Mouse (Mus musculus): ENCODE data around the gene Terb2. TPM values are rescaled to one million over a fixed set of nuclear protein-coding genes. Genes with fewer than 3 reads are reported as not detected.
"Not testable (repeated sequence)": the region's sequence is repeated elsewhere in the genome, so short reads cannot be mapped to it uniquely, and the experiment has no call there.

The Terb2 gene
- polyA plus RNA-seq, 1 experiment from 2014 or later: not detected

- WGBS: 61% methylated on average over 3 of the region's 3 CpGs
- Histone ChIP-seq H3K4me3 (no peak overlapping the region), H3K27ac (no peak overlapping the region), H3K9me3 (no peaks in the 10 kb centered on the region), H3K9ac (no peak overlapping the region), H3K4me1 (no peaks in the 10 kb centered on the region), H3K36me3 (no peaks in the 10 kb centered on the region), H3K4me2 (replicated peaks) (no peak overlapping the region), H3K27me3 (no peaks in the 10 kb centered on the region)
- no peak for ATAC-seq (ENCODE audit: insufficient number of reproducible peaks, insufficient read depth, low FRiP score, low TSS enrichment)
Measured at GRCm38 (mm10) chr2:122210534-122211228, 24.6 kb downstream of the Terb2 start.

- not testable (repeated sequence) for H3K4me2 ChIP-seq (replicated peaks); H3K9ac ChIP-seq; H3K27me3 ChIP-seq; H3K4me3 ChIP-seq; H3K36me3 ChIP-seq; H3K4me1 ChIP-seq; H3K9me3 ChIP-seq; H3K27ac ChIP-seq; ATAC-seq (ENCODE audit: insufficient number of reproducible peaks, insufficient read depth, low FRiP score, low TSS enrichment)
- 86% methylated on average over 4 of the region's 4 CpGs for WGBS
Measured at GRCm38 (mm10) chr2:122217075-122217474, 31.0 kb downstream of the Terb2 start.

GRCm38 (mm10) chr2:122218234-122218633 lies 32.2 kb downstream of the Terb2 start:
- Histone ChIP-seq H3K36me3 (no peaks in the 10 kb centered on the region), H3K9me3 (no peaks in the 10 kb centered on the region), H3K9ac (no peak overlapping the region), H3K27ac (no peak overlapping the region), H3K4me1 (no peaks in the 10 kb centered on the region), H3K4me2 (replicated peaks) (no peak overlapping the region), H3K4me3 (no peak overlapping the region), H3K27me3 (no peaks in the 10 kb centered on the region)
- ATAC-seq (ENCODE audit: insufficient number of reproducible peaks, insufficient read depth, low FRiP score, low TSS enrichment): no peak
- 75% methylated on average over 2 of the region's 2 CpGs for WGBS

- no peak overlapping the region for H3K9ac ChIP-seq
- H3K27me3 ChIP-seq: no peaks in the 10 kb centered on the region
- WGBS: 77% methylated on average over 4 of the region's 4 CpGs
- no peaks in the 10 kb centered on the region for H3K4me1 ChIP-seq
- H3K4me2 ChIP-seq (replicated peaks): no peak overlapping the region
- H3K27ac ChIP-seq: no peak overlapping the region
- H3K36me3 ChIP-seq: no peaks in the 10 kb centered on the region
- H3K9me3 ChIP-seq: no peaks in the 10 kb centered on the region
- no peak for ATAC-seq (ENCODE audit: insufficient number of reproducible peaks, insufficient read depth, low FRiP score, low TSS enrichment)
- no peak overlapping the region for H3K4me3 ChIP-seq
Measured at GRCm38 (mm10) chr2:122221378-122221777, 35.3 kb downstream of the Terb2 start.

- Histone ChIP-seq H3K27ac (no peak overlapping the region), H3K36me3 (no peaks in the 10 kb centered on the region), H3K9ac (no peak overlapping the region), H3K4me1 (no peaks in the 10 kb centered on the region), H3K4me3 (no peak overlapping the region), H3K27me3 (no peaks in the 10 kb centered on the region), H3K4me2 (replicated peaks) (no peak overlapping the region), H3K9me3 (no peaks in the 10 kb centered on the region)
- 53% methylated on average over 5 of the region's 5 CpGs for WGBS
- no peak for ATAC-seq (ENCODE audit: insufficient number of reproducible peaks, insufficient read depth, low FRiP score, low TSS enrichment)
Measured at GRCm38 (mm10) chr2:122221798-122222197, 35.7 kb downstream of the Terb2 start.

- no peak for ATAC-seq (ENCODE audit: insufficient number of reproducible peaks, insufficient read depth, low FRiP score, low TSS enrichment)
- H3K9me3 ChIP-seq: no peaks in the 10 kb centered on the region
- no peaks in the 10 kb centered on the region for H3K36me3 ChIP-seq
- no peaks in the 10 kb centered on the region for H3K27me3 ChIP-seq
- H3K9ac ChIP-seq: no peak overlapping the region
- H3K4me1 ChIP-seq: no peaks in the 10 kb centered on the region
- H3K4me2 ChIP-seq (replicated peaks): no peak overlapping the region
- no peak overlapping the region for H3K4me3 ChIP-seq
- H3K27ac ChIP-seq: no peak overlapping the region
- 87% methylated on average over 5 of the region's 5 CpGs for WGBS
Measured at GRCm38 (mm10) chr2:122222272-122222671, 36.2 kb downstream of the Terb2 start.

- Histone ChIP-seq H3K9ac (no peak overlapping the region), H3K27ac (no peak overlapping the region), H3K4me3 (no peak overlapping the region), H3K36me3 (no peaks in the 10 kb centered on the region), H3K4me2 (replicated peaks) (no peak overlapping the region), H3K9me3 (no peaks in the 10 kb centered on the region), H3K4me1 (no peaks in the 10 kb centered on the region), H3K27me3 (no peaks in the 10 kb centered on the region)
- no peak for ATAC-seq (ENCODE audit: insufficient number of reproducible peaks, insufficient read depth, low FRiP score, low TSS enrichment)
Measured at GRCm38 (mm10) chr2:122223654-122224053, 37.6 kb downstream of the Terb2 start.

- Histone ChIP-seq H3K4me2 (replicated peaks) (no peak overlapping the region), H3K9me3 (no peaks in the 10 kb centered on the region), H3K4me1 (no peaks in the 10 kb centered on the region; the same call in 1 of the 2 replicates), H3K9ac (no peak overlapping the region), H3K27ac (no peak overlapping the region), H3K36me3 (no peaks in the 10 kb centered on the region), H3K4me3 (no peak overlapping the region), H3K27me3 (no peaks in the 10 kb centered on the region)
- 78% methylated on average over 6 of the region's 6 CpGs for WGBS
- ATAC-seq (ENCODE audit: insufficient number of reproducible peaks, insufficient read depth, low FRiP score, low TSS enrichment): no peak
Measured at GRCm38 (mm10) chr2:122230395-122230794, 44.3 kb downstream of the Terb2 start.

- no peaks in the 10 kb centered on the region; the same call in 1 of the 2 replicates for H3K4me1 ChIP-seq
- H3K4me3 ChIP-seq: no peak overlapping the region
- H3K9me3 ChIP-seq: no peaks in the 10 kb centered on the region
- 79% methylated on average over 9 of the region's 9 CpGs for WGBS
- H3K27ac ChIP-seq: no peak overlapping the region
- H3K36me3 ChIP-seq: no peaks in the 10 kb centered on the region
- no peak overlapping the region for H3K4me2 ChIP-seq (replicated peaks)
- H3K27me3 ChIP-seq: no peaks in the 10 kb centered on the region
- no peak for ATAC-seq (ENCODE audit: insufficient number of reproducible peaks, insufficient read depth, low FRiP score, low TSS enrichment)
- no peak overlapping the region for H3K9ac ChIP-seq
Measured at GRCm38 (mm10) chr2:122231616-122232015, 45.5 kb downstream of the Terb2 start.

GRCm38 (mm10) chr2:122233341-122233740 lies 47.3 kb downstream of the Terb2 start:
- Histone ChIP-seq H3K9ac (no peak overlapping the region), H3K36me3 (no peaks in the 10 kb centered on the region), H3K27ac (no peak overlapping the region), H3K4me1 (no peaks in the 10 kb centered on the region; the same call in 1 of the 2 replicates), H3K9me3 (no peaks in the 10 kb centered on the region), H3K4me2 (replicated peaks) (peak overlapping the region; percentile 90; the same call in 1 of the 2 replicates), H3K4me3 (no peak overlapping the region), H3K27me3 (no peaks in the 10 kb centered on the region)
- WGBS: 52% methylated on average over 5 of the region's 5 CpGs
- ATAC-seq (ENCODE audit: insufficient number of reproducible peaks, insufficient read depth, low FRiP score, low TSS enrichment): no peak

- Histone ChIP-seq H3K9ac (peak overlapping the region; percentile 31), H3K36me3 (no peaks in the 10 kb centered on the region), H3K27me3 (no peaks in the 10 kb centered on the region), H3K4me3 (peak overlapping the region; percentile 47), H3K9me3 (no peaks in the 10 kb centered on the region), H3K4me1 (no peaks in the 10 kb centered on the region; the same call in 1 of the 2 replicates), H3K4me2 (replicated peaks) (peak overlapping the region; percentile 90), H3K27ac (peak overlapping the region; percentile 72)
- no peak for ATAC-seq (ENCODE audit: insufficient number of reproducible peaks, insufficient read depth, low FRiP score, low TSS enrichment)
- 5% methylated on average over 26 of the region's 26 CpGs for WGBS
Measured at GRCm38 (mm10) chr2:122233759-122234557, 47.9 kb downstream of the Terb2 start.

Data from embryonic facial prominence, embryonic 12.5 days (tissue).